In the genomic region with DNA sequence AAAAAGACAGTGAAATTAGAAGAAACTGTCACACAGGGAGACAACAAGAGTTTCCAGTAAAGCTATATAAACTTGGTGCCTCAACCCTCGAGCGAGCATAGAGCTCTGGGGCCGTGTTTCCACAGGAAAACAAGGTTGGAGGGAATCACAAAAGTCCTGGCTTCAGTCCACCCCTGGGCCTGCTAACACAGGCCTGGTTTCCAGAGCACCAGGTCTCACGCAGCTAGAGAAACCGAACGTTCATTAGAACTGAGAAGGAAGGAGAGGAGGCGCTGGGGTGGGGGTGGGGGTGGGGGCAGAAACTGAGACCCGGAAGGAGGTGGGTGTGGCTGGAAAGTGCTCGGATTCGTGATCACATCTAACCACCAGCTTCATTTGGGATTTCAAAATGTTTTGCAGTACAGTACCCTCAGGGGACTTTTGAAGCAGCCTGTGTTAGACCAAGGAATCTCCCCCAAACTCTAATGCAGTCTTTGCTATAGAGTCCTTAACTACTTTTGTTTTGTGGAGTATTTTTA, we compare ENCODE assay signal across 13 mouse cellular contexts.
DNase-seq lines count a peak whose midpoint lies in the region; ATAC-seq and TF ChIP-seq lines count a peak whose summit lies in the region.
"Had no signal": no experiment of that assay in that cellular context is flagged by ENCODE, and none has a peak within 500 bp of the region (broad histone marks: within the 10 kb centered on the region; RNA-seq: fewer than 3 reads in every experiment).

No protein-coding gene starts in this region.

- 0 out of 2 replicates have a peak, but pooled peaks cover 3% of the 10 kb centered on the region for H3K4me1 ChIP-seq in forebrain, embryonic 16.5 days (replicated peaks; ENCODE audit: control insufficient read depth, insufficient read depth, low read length)
- no peaks in the 10 kb centered on the region for H3K4me1 ChIP-seq in forebrain, embryonic 11.5 days (replicated peaks; ENCODE audit: control insufficient read depth, insufficient read depth, low read length)
- peaks cover 10% of the 10 kb centered on the region; the same call in 1 of the 2 replicates for H3K4me1 ChIP-seq in lung, postnatal 0 days (ENCODE audit: insufficient read depth, low read depth, low read length)

- no peak for TF ChIP-seq EP300 in lung, postnatal 0 days (IDR thresholded peaks at IDR 0.05)

- no peak for DNase-seq in forebrain, embryonic 11.5 days (ENCODE audit: low spot score)
- peak; percentile 44 to 52 for DNase-seq in spleen, postnatal 36 days (ENCODE audit: low spot score in 2 of 2)
- DNase-seq in spleen, postnatal 10 days (ENCODE audit: low spot score in 2 of 2) = no peak
- peak; percentile 23 for DNase-seq in lung, postnatal 0 days (ENCODE audit: low spot score)
- no peak for DNase-seq in ovary, postnatal 36 days (ENCODE audit: low spot score)
- DNase-seq in gastrocnemius, adult 8-10 months (ENCODE audit: low spot score in 2 of 2) = no peak
- no peak for DNase-seq in adrenal gland, postnatal 14 days
- DNase-seq: adrenal gland, postnatal 36 days; cerebellum, adult 8-10 months; gastrocnemius, postnatal 14 days; midbrain, embryonic 14.5 days had no signal

- no peak overlapping the region for H3K4me2 ChIP-seq in forebrain, embryonic 16.5 days (ENCODE audit: low read length)
- no peak overlapping the region for H3K4me2 ChIP-seq in forebrain, embryonic 11.5 days (ENCODE audit: low read depth, low read length, severe bottlenecking)
- H3K4me2 ChIP-seq in lung, postnatal 0 days (replicated peaks; ENCODE audit: low read depth, low read length) = no peak overlapping the region

- H3K27me3 ChIP-seq in forebrain, embryonic 16.5 days (replicated peaks; ENCODE audit: control insufficient read depth, insufficient read depth, low read length) = no peaks in the 10 kb centered on the region
- H3K27me3 ChIP-seq in forebrain, embryonic 11.5 days (ENCODE audit: control insufficient read depth, insufficient read depth, low read length) = no peaks in the 10 kb centered on the region
- no peaks in the 10 kb centered on the region for H3K27me3 ChIP-seq in lung, postnatal 0 days (replicated peaks; ENCODE audit: insufficient read depth, low read length)

- H3K4me3 ChIP-seq in forebrain, embryonic 16.5 days (replicated peaks; ENCODE audit: low read length) = no peak overlapping the region
- no peak overlapping the region for H3K4me3 ChIP-seq in forebrain, embryonic 11.5 days (ENCODE audit: low read depth, low read length)
- H3K4me3 ChIP-seq in lung, postnatal 0 days (ENCODE audit: low read depth, low read length) = no peak overlapping the region

- WGBS in forebrain, embryonic 16.5 days = 51% methylated on average over 10 of the region's 10 CpGs
- WGBS in forebrain, embryonic 11.5 days = 60% methylated on average over 10 of the region's 10 CpGs
- WGBS in lung, postnatal 0 days = 21% methylated on average over 10 of the region's 10 CpGs

- no peak overlapping the region for H3K9ac ChIP-seq in forebrain, embryonic 16.5 days (replicated peaks; ENCODE audit: low read depth, low read length)
- H3K9ac ChIP-seq in forebrain, embryonic 11.5 days (ENCODE audit: low read length) = no peak overlapping the region
- no peak overlapping the region for H3K9ac ChIP-seq in lung, postnatal 0 days (replicated peaks; ENCODE audit: low read depth)
- H3K9ac ChIP-seq: liver, embryonic 14.5 days had no signal

- 0 out of 2 replicates have a peak, but pooled peaks have one; percentile 26 for ATAC-seq in forebrain, embryonic 16.5 days
- no peak for ATAC-seq in forebrain, embryonic 11.5 days (replicated peaks; ENCODE audit: low FRiP score)
- peak; percentile 18; the same call in 1 of the 2 replicates for ATAC-seq in lung, postnatal 0 days

- H3K9me3 ChIP-seq in forebrain, embryonic 16.5 days (ENCODE audit: control insufficient read depth, low read length) = no peaks in the 10 kb centered on the region
- H3K9me3 ChIP-seq in forebrain, embryonic 11.5 days (ENCODE audit: control insufficient read depth, low read length) = no peaks in the 10 kb centered on the region
- H3K9me3 ChIP-seq in lung, postnatal 0 days (ENCODE audit: low read length) = no peaks in the 10 kb centered on the region

- no peak overlapping the region for H3K27ac ChIP-seq in forebrain, embryonic 16.5 days (ENCODE audit: low read length)
- no peak overlapping the region for H3K27ac ChIP-seq in forebrain, embryonic 11.5 days (ENCODE audit: low read depth, low read length)
- 0 out of 2 replicates have a peak overlapping the region, but pooled peaks have one; percentile 32 for H3K27ac ChIP-seq in lung, postnatal 0 days (ENCODE audit: low read length)
- H3K27ac ChIP-seq: liver, embryonic 14.5 days had no signal

- no peak for TF ChIP-seq CTCF in lung, postnatal 0 days (IDR thresholded peaks at IDR 0.05)

- no peaks in the 10 kb centered on the region for H3K36me3 ChIP-seq in forebrain, embryonic 16.5 days (ENCODE audit: control insufficient read depth, insufficient read depth)
- no peaks in the 10 kb centered on the region for H3K36me3 ChIP-seq in forebrain, embryonic 11.5 days (ENCODE audit: control insufficient read depth, insufficient read depth, low read length)
- H3K36me3 ChIP-seq in lung, postnatal 0 days (ENCODE audit: insufficient read depth, low read length) = no peaks in the 10 kb centered on the region

Comparison
In these comparisons a context has a peak if more than half of its experiments do, and no peak if none do; other contexts are left out.
1. DNase-seq: peak in spleen, postnatal 36 days (2 of 2) and lung, postnatal 0 days (single experiment); none in forebrain, embryonic 11.5 days (single experiment), spleen, postnatal 10 days (0 of 2), ovary, postnatal 36 days (single experiment), gastrocnemius, adult 8-10 months (0 of 2) and adrenal gland, postnatal 14 days (single experiment).